28 mouse cellular contexts compared by ENCODE assay signal in genomic region chr10:93518620-93519019, GRCm38 (mm10). TPM values are rescaled to one million over a fixed set of nuclear protein-coding genes. Genes with fewer than 3 reads are reported as not detected.
A peak's percentile ranks its signal among the peaks of the same experiment; 100 is the strongest.
DNase-seq lines count a peak whose midpoint lies in the region; ATAC-seq and TF ChIP-seq lines count a peak whose summit lies in the region.
"Had no signal": no experiment of that assay in that cellular context is flagged by ENCODE, and none has a peak within 500 bp of the region (broad histone marks: within the 10 kb centered on the region; RNA-seq: fewer than 3 reads in every experiment).

No protein-coding gene starts in this region.

- no peak overlapping the region for H3K9ac ChIP-seq in liver, adult 2 months (ENCODE audit: low read depth, low read length)
- no peak overlapping the region for H3K9ac ChIP-seq in liver, postnatal 0 days (replicated peaks)
- no peak overlapping the region for H3K9ac ChIP-seq in liver, embryonic 12.5 days
- no peak overlapping the region for H3K9ac ChIP-seq in kidney, embryonic 14.5 days (ENCODE audit: low read depth, low read length)
- H3K9ac ChIP-seq: embryonic facial prominence, embryonic 13.5 days; embryonic facial prominence, embryonic 15.5 days; forebrain, embryonic 12.5 days had no signal

- peak; percentile 53 for DNase-seq in heart, embryonic 10.5 days (ENCODE audit: low spot score)
- no peak for DNase-seq in heart, adult 8-10 months (ENCODE audit: low spot score)
- DNase-seq in liver, adult 2 months (ENCODE audit: extremely low read depth, low read depth, low spot score) = peak; percentile 97
- no peak for DNase-seq in liver
- no peak for DNase-seq in liver, postnatal 0 days
- peak; percentile 66 for DNase-seq in yolk sac, embryonic 10.5 days (ENCODE audit: low spot score)
- DNase-seq: adrenal gland, adult 2 months; adrenal gland, postnatal 10 days; adrenal gland, postnatal 25 days; cerebellum, adult 11 months; cerebellum, adult 18-20 months; cerebellum, adult 8-10 months; cerebellum, adult 9-11 months; cerebellum, postnatal 14 days; cerebellum, postnatal 36 days; embryo, embryonic 11 days had no signal

- no peak for TF ChIP-seq POLR2A in liver, adult 2 months (IDR thresholded peaks at IDR 0.05; ENCODE audit: extremely low read depth, insufficient read depth, low read length)

- TF ChIP-seq CTCF in liver, adult 2 months (IDR thresholded peaks at IDR 0.05; ENCODE audit: low read depth, low read length) = no peak
- TF ChIP-seq CTCF in liver, postnatal 0 days (IDR thresholded peaks at IDR 0.05; ENCODE audit: low read depth) = no peak

- no peaks in the 10 kb centered on the region for H3K79me2 ChIP-seq in liver, adult 2 months (ENCODE audit: control insufficient read depth, insufficient read depth, low read length)

- H3K36me3 ChIP-seq in heart, embryonic 10.5 days = no peaks in the 10 kb centered on the region
- peaks cover 2% of the 10 kb centered on the region for H3K36me3 ChIP-seq in liver, adult 2 months (ENCODE audit: control insufficient read depth, insufficient read depth, low read length)
- H3K36me3 ChIP-seq in liver, postnatal 0 days (replicated peaks; ENCODE audit: insufficient read depth, low read length) = 0 out of 2 replicates have a peak, but pooled peaks cover 3% of the 10 kb centered on the region
- H3K36me3 ChIP-seq in liver, embryonic 12.5 days = no peaks in the 10 kb centered on the region
- no peaks in the 10 kb centered on the region for H3K36me3 ChIP-seq in kidney, embryonic 14.5 days (ENCODE audit: control insufficient read depth, insufficient read depth, low read length)
- H3K36me3 ChIP-seq: embryonic facial prominence, embryonic 13.5 days; embryonic facial prominence, embryonic 15.5 days; forebrain, embryonic 10.5 days; forebrain, embryonic 12.5 days had no signal

- H3K4me1 ChIP-seq in heart, embryonic 10.5 days = no peaks in the 10 kb centered on the region
- peaks cover 25% of the 10 kb centered on the region for H3K4me1 ChIP-seq in liver, adult 2 months (ENCODE audit: control insufficient read depth, insufficient read depth, low read length)
- H3K4me1 ChIP-seq in liver, postnatal 0 days (ENCODE audit: insufficient read depth) = peaks cover 10% of the 10 kb centered on the region
- H3K4me1 ChIP-seq in liver, embryonic 12.5 days = no peaks in the 10 kb centered on the region
- H3K4me1 ChIP-seq in kidney, embryonic 14.5 days (ENCODE audit: control insufficient read depth, insufficient read depth, low read length) = no peaks in the 10 kb centered on the region
- H3K4me1 ChIP-seq: embryonic facial prominence, embryonic 13.5 days; embryonic facial prominence, embryonic 15.5 days; forebrain, embryonic 10.5 days; forebrain, embryonic 12.5 days had no signal

- no peak overlapping the region for H3K4me2 ChIP-seq in liver, postnatal 0 days (ENCODE audit: low read depth, low read length)
- H3K4me2 ChIP-seq in liver, embryonic 12.5 days = no peak overlapping the region
- H3K4me2 ChIP-seq in kidney, embryonic 14.5 days (replicated peaks; ENCODE audit: low read depth, low read length) = no peak overlapping the region
- H3K4me2 ChIP-seq: embryonic facial prominence, embryonic 13.5 days; embryonic facial prominence, embryonic 15.5 days; forebrain, embryonic 12.5 days had no signal

- 86% methylated on average over 2 of the region's 2 CpGs for WGBS in heart, embryonic 10.5 days
- 36% methylated on average over 2 of the region's 2 CpGs for WGBS in liver, adult 2 months
- 59% methylated on average over 2 of the region's 2 CpGs for WGBS in liver, postnatal 0 days (ENCODE audit: insufficient replicate concordance)
- 61% methylated on average over 2 of the region's 2 CpGs for WGBS in liver, embryonic 12.5 days (ENCODE audit: insufficient replicate concordance)
- WGBS in kidney, embryonic 14.5 days = 82% methylated on average over 2 of the region's 2 CpGs

- no peak for ATAC-seq in liver, postnatal 0 days
- no peak; the same call in 1 of the 2 replicates for ATAC-seq in liver, embryonic 12.5 days
- no peak for ATAC-seq in kidney, embryonic 14.5 days (ENCODE audit: low FRiP score, low TSS enrichment)
- ATAC-seq: forebrain, embryonic 14.5 days had no signal

- no peaks in the 10 kb centered on the region for H3K9me3 ChIP-seq in heart, embryonic 10.5 days
- H3K9me3 ChIP-seq in liver, postnatal 0 days (ENCODE audit: low read length) = no peaks in the 10 kb centered on the region
- no peaks in the 10 kb centered on the region for H3K9me3 ChIP-seq in liver, embryonic 12.5 days (replicated peaks)
- H3K9me3 ChIP-seq in kidney, embryonic 14.5 days (ENCODE audit: control insufficient read depth, low read length) = no peaks in the 10 kb centered on the region
- H3K9me3 ChIP-seq: embryonic facial prominence, embryonic 13.5 days; embryonic facial prominence, embryonic 15.5 days; forebrain, embryonic 10.5 days; forebrain, embryonic 12.5 days had no signal

- H3K27me3 ChIP-seq in heart, embryonic 10.5 days (ENCODE audit: insufficient read depth, poor library complexity, severe bottlenecking) = no peaks in the 10 kb centered on the region
- H3K27me3 ChIP-seq in liver, adult 2 months (ENCODE audit: control insufficient read depth, insufficient read depth, low read length) = no peaks in the 10 kb centered on the region
- H3K27me3 ChIP-seq in liver, postnatal 0 days (ENCODE audit: insufficient read depth, low read length) = no peaks in the 10 kb centered on the region
- no peaks in the 10 kb centered on the region; the same call in 1 of the 2 replicates for H3K27me3 ChIP-seq in liver, embryonic 12.5 days (replicated peaks)
- no peaks in the 10 kb centered on the region for H3K27me3 ChIP-seq in kidney, embryonic 14.5 days (ENCODE audit: control insufficient read depth, insufficient read depth, low read length)
- H3K27me3 ChIP-seq: embryonic facial prominence, embryonic 13.5 days; embryonic facial prominence, embryonic 15.5 days; forebrain, embryonic 12.5 days had no signal

- no peak overlapping the region for H3K27ac ChIP-seq in heart, embryonic 10.5 days
- H3K27ac ChIP-seq in liver, adult 2 months (replicated peaks; ENCODE audit: insufficient read depth, low read depth, low read length) = peak overlapping the region; percentile 75
- peak overlapping the region; percentile 42; the same call in 1 of the 2 replicates for H3K27ac ChIP-seq in liver, postnatal 0 days (ENCODE audit: low read depth)
- H3K27ac ChIP-seq in liver, embryonic 12.5 days = no peak overlapping the region
- no peak overlapping the region for H3K27ac ChIP-seq in kidney, embryonic 14.5 days (ENCODE audit: low read depth, low read length)
- H3K27ac ChIP-seq: embryonic facial prominence, embryonic 13.5 days; embryonic facial prominence, embryonic 15.5 days; forebrain, embryonic 10.5 days; forebrain, embryonic 12.5 days had no signal

- no peak for TF ChIP-seq EP300 in liver, postnatal 0 days (IDR thresholded peaks at IDR 0.05; ENCODE audit: low read depth)

- no peak overlapping the region for H3K4me3 ChIP-seq in heart, embryonic 10.5 days
- no peak overlapping the region for H3K4me3 ChIP-seq in liver, adult 2 months (ENCODE audit: insufficient read depth, low read depth, low read length)
- H3K4me3 ChIP-seq in liver, postnatal 0 days (ENCODE audit: low read depth, low read length) = no peak overlapping the region
- no peak overlapping the region for H3K4me3 ChIP-seq in liver, embryonic 12.5 days
- no peak overlapping the region for H3K4me3 ChIP-seq in kidney, embryonic 14.5 days (ENCODE audit: low read length)
- H3K4me3 ChIP-seq: embryonic facial prominence, embryonic 13.5 days; embryonic facial prominence, embryonic 15.5 days; erythroblast, embryonic 14.5 days; forebrain, embryonic 10.5 days; forebrain, embryonic 12.5 days had no signal

RNA-seq across cellular contexts. Expression of gene Amdhd1, which starts 21.2 kb away (rescaled TPM):
- 0.26 and 1.5 TPM in 2 replicates for polyA plus RNA-seq in heart, embryonic 10.5 days (2016; fragmentation: Nextera tagmentation; extraction: Ambion mirVana)
- total RNA-seq in heart, adult 8-10 months (2022) = not detected
- 185 and 255 TPM in 2 replicates for total RNA-seq in liver, adult 2 months (2014; rRNA removed)
- polyA plus RNA-seq in liver, adult 2 months (2012; rRNA removed) = 204 and 233 TPM in 2 replicates
- 80.3 and 91.6 TPM in 2 replicates for polyA plus RNA-seq in liver, postnatal 0 days (2015; fragmentation: Nextera tagmentation; extraction: Ambion mirVana)
- polyA plus RNA-seq in liver, embryonic 12.5 days (2016; fragmentation: Nextera tagmentation; extraction: Ambion mirVana) = 6.3 and 6.9 TPM in 2 replicates
- polyA plus RNA-seq in kidney, embryonic 14.5 days (2014; fragmentation: Nextera tagmentation; extraction: Ambion mirVana) = 0.33 and 0.76 TPM in 2 replicates
- total RNA-seq: adrenal gland, postnatal 25 days; common myeloid progenitor, adult 5-6 weeks; MEL had no signal

RNA-seq across cellular contexts. Expression of gene Ccdc38, which starts 21.8 kb away (rescaled TPM):
- 0.17 and 0.35 TPM in 2 replicates for polyA plus RNA-seq in heart, embryonic 10.5 days (2016; fragmentation: Nextera tagmentation; extraction: Ambion mirVana)
- not detected for total RNA-seq in heart, adult 8-10 months (2022)
- 0.07 and 0.28 TPM in 2 replicates for total RNA-seq in liver, adult 2 months (2014; rRNA removed)
- polyA plus RNA-seq in liver, adult 2 months (2012; rRNA removed) = 0.06 and 0.40 TPM in 2 replicates
- polyA plus RNA-seq in liver, postnatal 0 days (2015; fragmentation: Nextera tagmentation; extraction: Ambion mirVana) = 0.32 and 0.36 TPM in 2 replicates
- polyA plus RNA-seq in liver, embryonic 12.5 days (2016; fragmentation: Nextera tagmentation; extraction: Ambion mirVana) = 0.14 and 0.29 TPM in 2 replicates
- polyA plus RNA-seq in kidney, embryonic 14.5 days (2014; fragmentation: Nextera tagmentation; extraction: Ambion mirVana) = 0.28 and 0.49 TPM in 2 replicates
- total RNA-seq: adrenal gland, adult 2 months; adrenal gland, postnatal 25 days; adrenal gland, postnatal 4 days; MEL had no signal
- polyA plus RNA-seq: adrenal gland, adult 2 months; erythroblast, embryonic 14.5 days had no signal

RNA-seq across cellular contexts. Expression of gene Hal, which starts 30.1 kb away (rescaled TPM):
- 0.05 and 0.33 TPM in 2 replicates for polyA plus RNA-seq in heart, embryonic 10.5 days (2016; fragmentation: Nextera tagmentation; extraction: Ambion mirVana)
- total RNA-seq in heart, adult 8-10 months (2022) = under 1 TPM in 3 of 4 experiments, not detected in 1; 0.05 to 0.29 (median 0.25) TPM
- 293 and 381 TPM in 2 replicates for total RNA-seq in liver, adult 2 months (2014; rRNA removed)
- polyA plus RNA-seq in liver, adult 2 months (2012; rRNA removed) = 284 and 348 TPM in 2 replicates
- polyA plus RNA-seq in liver, postnatal 0 days (2015; fragmentation: Nextera tagmentation; extraction: Ambion mirVana) = 30.0 and 44.0 TPM in 2 replicates
- polyA plus RNA-seq in liver, embryonic 12.5 days (2016; fragmentation: Nextera tagmentation; extraction: Ambion mirVana) = 1.6 and 1.8 TPM in 2 replicates
- not detected in 2 replicates for polyA plus RNA-seq in kidney, embryonic 14.5 days (2014; fragmentation: Nextera tagmentation; extraction: Ambion mirVana)
- polyA plus RNA-seq: embryonic facial prominence, embryonic 11.5 days; erythroblast, embryonic 14.5 days; forebrain, embryonic 14.5 days had no signal

Comparison
In these comparisons a context has a peak if more than half of its experiments do, and no peak if none do; other contexts are left out.
1. DNase-seq: peak in heart, embryonic 10.5 days (single experiment), liver, adult 2 months (single experiment) and yolk sac, embryonic 10.5 days (single experiment); none in heart, adult 8-10 months (single experiment), liver (single experiment) and liver, postnatal 0 days (single experiment).
2. H3K27ac ChIP-seq: peak in liver, adult 2 months (single experiment) and liver, postnatal 0 days (single experiment); none in heart, embryonic 10.5 days (single experiment), liver, embryonic 12.5 days (single experiment) and kidney, embryonic 14.5 days (single experiment).
3. RNA of gene Amdhd1, which starts 21.2 kb away (polyA plus RNA-seq): 204 to 233 TPM in liver, adult 2 months and 80.3 to 91.6 TPM in liver, postnatal 0 days; 6.3 to 6.9 TPM in liver, embryonic 12.5 days, 0.26 to 1.5 TPM in heart, embryonic 10.5 days and 0.33 to 0.76 TPM in kidney, embryonic 14.5 days; every median in the first group is over 10 times any median in the second.